ENCODE assay signal across 12 mouse cellular contexts in genomic region chr11:65365751-65366559, GRCm38 (mm10).
DNase-seq lines count a peak whose midpoint lies in the region; ATAC-seq and TF ChIP-seq lines count a peak whose summit lies in the region.
"Had no signal": no experiment of that assay in that cellular context is flagged by ENCODE, and none has a peak within 500 bp of the region (broad histone marks: within the 10 kb centered on the region; RNA-seq: fewer than 3 reads in every experiment).

No protein-coding gene starts in this region.

- peak overlapping the region; percentile 7; the same call in 1 of the 2 replicates for H3K4me3 ChIP-seq in gastrocnemius, adult 2 months
- H3K4me3 ChIP-seq in heart, embryonic 13.5 days = peak overlapping the region; percentile 35
- H3K4me3 ChIP-seq in layer of hippocampus, adult 2 months = no peak overlapping the region

- WGBS in heart, embryonic 13.5 days = 27% methylated on average over 12 of the region's 12 CpGs

- H3K4me1 ChIP-seq in heart, embryonic 13.5 days = peaks cover 55% of the 10 kb centered on the region

- peak overlapping the region; percentile 76 for H3K9ac ChIP-seq in heart, embryonic 13.5 days
- H3K9ac ChIP-seq: hindbrain, embryonic 14.5 days had no signal

- TF ChIP-seq CTCF in gastrocnemius, adult 2 months (IDR thresholded peaks at IDR 0.05) = no peak
- no peak for TF ChIP-seq CTCF in layer of hippocampus, adult 2 months (conservative IDR thresholded peaks at IDR 0.05)

- intact Hi-C loops in gastrocnemius, adult 2 months (cut with DNase I) = no loop called here

- H3K36me3 ChIP-seq in heart, embryonic 13.5 days = no peaks in the 10 kb centered on the region

- H3K27ac ChIP-seq in gastrocnemius, adult 2 months = peak overlapping the region; percentile 51; the same call in 1 of the 2 replicates
- H3K27ac ChIP-seq in heart, embryonic 13.5 days (replicated peaks) = peak overlapping the region; percentile 97
- H3K27ac ChIP-seq in layer of hippocampus, adult 2 months = no peak overlapping the region
- H3K27ac ChIP-seq: hindbrain, embryonic 14.5 days had no signal

- peak overlapping the region; percentile 60 for H3K4me2 ChIP-seq in heart, embryonic 13.5 days
- H3K4me2 ChIP-seq: hindbrain, embryonic 14.5 days had no signal

- no peaks in the 10 kb centered on the region for H3K27me3 ChIP-seq in heart, embryonic 13.5 days (replicated peaks)

- no peak for DNase-seq in gastrocnemius, adult 2 months
- DNase-seq in gastrocnemius, adult 18-20 months (ENCODE audit: low spot score) = no peak
- peak; percentile 29 for DNase-seq in 3134 (ENCODE audit: extremely low read depth, insufficient read length, low spot score)
- DNase-seq in NIH3T3 (ENCODE audit: low read depth) = peak; percentile 36
- DNase-seq in thymus, postnatal 10 days (ENCODE audit: low spot score in 2 of 2) = no peak
- no peak for DNase-seq in layer of hippocampus, adult 2 months (ENCODE audit: low spot score in 2 of 2)
- DNase-seq in urinary bladder, postnatal 25 days (ENCODE audit: low spot score) = no peak
- DNase-seq: gastrocnemius, postnatal 14 days; layer of hippocampus, postnatal 36 days; spleen, adult 18-20 months had no signal

- peak; percentile 69; the same call in 1 of the 2 replicates for ATAC-seq in heart, embryonic 13.5 days (ENCODE audit: extremely low read depth, insufficient number of reproducible peaks, low FRiP score, low TSS enrichment)

- H3K9me3 ChIP-seq in heart, embryonic 13.5 days = 0 out of 2 replicates have a peak, but pooled peaks cover 4% of the 10 kb centered on the region

Comparison
In these comparisons a context has a peak if more than half of its experiments do, and no peak if none do; other contexts are left out.
1. DNase-seq: peak in 3134 (single experiment) and NIH3T3 (single experiment); none in gastrocnemius, adult 2 months (single experiment), gastrocnemius, adult 18-20 months (single experiment), thymus, postnatal 10 days (0 of 2), layer of hippocampus, adult 2 months (0 of 2) and urinary bladder, postnatal 25 days (single experiment).